Mouse (Mus musculus) right cerebral cortex, postnatal 14 days (tissue): ENCODE results near the gene Phc2.
A peak's percentile ranks its signal among the peaks of the same experiment; 100 is the strongest.

Experiments used
- DNase-seq: peaks from one replicate; pipeline ENCODE4 v3.0.0; 2022

Gene Phc2

GRCm38 (mm10) chr4:128721061-128721648, 66.7 kb downstream of the Phc2 start:
- no peak for DNase-seq

- DNase-seq: no peak
Observed at GRCm38 (mm10) chr4:128721761-128722160, 67.3 kb downstream of the Phc2 start.

- DNase-seq: no peak
Observed at GRCm38 (mm10) chr4:128722932-128723331, 68.4 kb downstream of the Phc2 start.

GRCm38 (mm10) chr4:128723431-128723830, 68.9 kb downstream of the Phc2 start:
- no peak for DNase-seq

- no peak for DNase-seq
Observed at GRCm38 (mm10) chr4:128724059-128724458, 69.6 kb downstream of the Phc2 start.

GRCm38 (mm10) chr4:128727019-128727720, 72.7 kb downstream of the Phc2 start:
- peak; percentile 80 for DNase-seq

GRCm38 (mm10) chr4:128727721-128728430, 73.4 kb downstream of the Phc2 start:
- DNase-seq: no peak

- no peak for DNase-seq
Observed at GRCm38 (mm10) chr4:128728431-128728851, 73.9 kb downstream of the Phc2 start.

- DNase-seq: no peak
Observed at GRCm38 (mm10) chr4:128729033-128729708, 74.7 kb downstream of the Phc2 start.

- DNase-seq: no peak
Observed at GRCm38 (mm10) chr4:128729709-128730037, 75.2 kb downstream of the Phc2 start.

GRCm38 (mm10) chr4:128730271-128730670, 75.8 kb downstream of the Phc2 start:
- no peak for DNase-seq

- DNase-seq: no peak
Observed at GRCm38 (mm10) chr4:128732794-128733193, 78.3 kb downstream of the Phc2 start.

GRCm38 (mm10) chr4:128733496-128733895, 79.0 kb downstream of the Phc2 start:
- no peak for DNase-seq

- DNase-seq: no peak
Observed at GRCm38 (mm10) chr4:128734217-128734616, 79.7 kb downstream of the Phc2 start.

GRCm38 (mm10) chr4:128734721-128735671, 80.5 kb downstream of the Phc2 start:
- no peak for DNase-seq

GRCm38 (mm10) chr4:128737137-128737589, 82.7 kb downstream of the Phc2 start:
- no peak for DNase-seq

- no peak for DNase-seq
Observed at GRCm38 (mm10) chr4:128737825-128738610, 83.5 kb downstream of the Phc2 start.

- DNase-seq: no peak
Observed at GRCm38 (mm10) chr4:128740878-128741277, 86.4 kb downstream of the Phc2 start.

- DNase-seq: no peak
Observed at GRCm38 (mm10) chr4:128741906-128742305, 87.4 kb downstream of the Phc2 start.

- DNase-seq: no peak
Observed at GRCm38 (mm10) chr4:128742379-128742970, 88.0 kb downstream of the Phc2 start.

- no peak for DNase-seq
Observed at GRCm38 (mm10) chr4:128743031-128743626, 88.6 kb downstream of the Phc2 start.
